Mouse (Mus musculus): ENCODE measurements at regions not wholly inside any gene's neighbourhood (a gene's known extent, or its start where the extent isn't known, plus 50 kb on each side); places are given as distances from the start of the nearest gene placed in this dataset.

DNA sequence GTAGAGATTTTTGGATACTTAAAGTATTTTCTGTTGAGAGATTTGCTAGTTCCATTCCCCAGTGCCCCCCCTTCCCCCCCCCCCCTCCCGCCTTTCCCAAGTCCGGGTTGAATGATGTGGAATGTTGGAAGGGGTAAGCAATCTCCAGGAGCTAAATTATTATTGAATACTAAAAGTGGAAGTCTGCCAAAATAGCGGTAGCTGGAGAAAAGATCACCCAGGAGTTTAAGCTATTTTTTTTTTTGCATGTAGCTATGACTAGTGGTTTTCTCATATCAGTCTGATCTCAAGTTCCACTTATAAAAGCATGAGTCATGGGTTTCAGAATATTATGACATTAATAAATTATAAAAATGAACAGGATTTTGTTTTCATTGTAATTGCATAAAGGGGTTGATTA lies 365.6 kb downstream of the Cntnap4 start:
- TF ChIP-seq POLR2A (IDR thresholded peaks at IDR 0.05; ENCODE audit: borderline replicate concordance, low read depth, low read length), result no peak
- no peak for TF ChIP-seq CTCF (IDR thresholded peaks at IDR 0.05; ENCODE audit: low read depth, low read length)

Measured in bone marrow macrophage, adult 2 months (primary cell).